Mouse (Mus musculus): ENCODE results near the gene Gpc5. TPM values are rescaled to one million over a fixed set of nuclear protein-coding genes. Genes with fewer than 3 reads are reported as not detected.

Gene Gpc5
- total RNA-seq, 2 experiments from 2014 or later: not detected

GRCm38 (mm10) chr14:116208581-116208980 is 1116.6 kb downstream of the Gpc5 start:
- ATAC-seq (replicated peaks; ENCODE audit: poor library complexity): no peak

GRCm38 (mm10) chr14:116209045-116209444 is 1117.0 kb downstream of the Gpc5 start:
- ATAC-seq (replicated peaks; ENCODE audit: poor library complexity): 0 out of 2 replicates have a peak, but pooled peaks have one; percentile 17

GRCm38 (mm10) chr14:116210304-116210703 is 1118.3 kb downstream of the Gpc5 start:
- ATAC-seq (replicated peaks; ENCODE audit: poor library complexity): no peak

GRCm38 (mm10) chr14:116212029-116212428 is 1120.0 kb downstream of the Gpc5 start:
- ATAC-seq (replicated peaks; ENCODE audit: poor library complexity): no peak

GRCm38 (mm10) chr14:116258126-116258525 is 1166.1 kb downstream of the Gpc5 start:
- ATAC-seq (replicated peaks; ENCODE audit: poor library complexity): no peak

- no peak for ATAC-seq (replicated peaks; ENCODE audit: poor library complexity)
These were observed 1216.5 kb downstream of the Gpc5 start for GRCm38 (mm10) chr14:116308541-116308940.

- ATAC-seq (replicated peaks; ENCODE audit: poor library complexity): no peak
These were observed 1225.5 kb downstream of the Gpc5 start for GRCm38 (mm10) chr14:116317491-116317890.

GRCm38 (mm10) chr14:116336182-116336581 is 1244.2 kb downstream of the Gpc5 start:
- ATAC-seq (replicated peaks; ENCODE audit: poor library complexity): no peak

- ATAC-seq (replicated peaks; ENCODE audit: poor library complexity): no peak
These were observed 1246.4 kb downstream of the Gpc5 start for GRCm38 (mm10) chr14:116338395-116338794.

- no peak for ATAC-seq (replicated peaks; ENCODE audit: poor library complexity)
These were observed 1256.5 kb downstream of the Gpc5 start for GRCm38 (mm10) chr14:116348560-116348959.

- no peak for ATAC-seq (replicated peaks; ENCODE audit: poor library complexity)
These were observed 1292.6 kb downstream of the Gpc5 start for GRCm38 (mm10) chr14:116384602-116385001.

- no peak for ATAC-seq (replicated peaks; ENCODE audit: poor library complexity)
These were observed 1323.5 kb downstream of the Gpc5 start for GRCm38 (mm10) chr14:116415511-116415910.

GRCm38 (mm10) chr14:116448219-116448618 is 1356.2 kb downstream of the Gpc5 start:
- ATAC-seq (replicated peaks; ENCODE audit: poor library complexity): no peak

GRCm38 (mm10) chr14:116453356-116453755 is 1361.3 kb downstream of the Gpc5 start:
- ATAC-seq (replicated peaks; ENCODE audit: poor library complexity): no peak

GRCm38 (mm10) chr14:116456211-116456610 is 1364.2 kb downstream of the Gpc5 start:
- no peak for ATAC-seq (replicated peaks; ENCODE audit: poor library complexity)

- ATAC-seq (replicated peaks; ENCODE audit: poor library complexity): no peak
These were observed 1381.6 kb downstream of the Gpc5 start for GRCm38 (mm10) chr14:116473378-116474179.

GRCm38 (mm10) chr14:116494285-116494850 is 1402.4 kb downstream of the Gpc5 start:
- ATAC-seq (replicated peaks; ENCODE audit: poor library complexity): no peak

- no peak for ATAC-seq (replicated peaks; ENCODE audit: poor library complexity)
These were observed 1446.2 kb downstream of the Gpc5 start for GRCm38 (mm10) chr14:116538216-116538615.

GRCm38 (mm10) chr14:116543746-116544145 is 1451.7 kb downstream of the Gpc5 start:
- no peak for ATAC-seq (replicated peaks; ENCODE audit: poor library complexity)

GRCm38 (mm10) chr14:116551401-116551800 is 1459.4 kb downstream of the Gpc5 start:
- ATAC-seq (replicated peaks; ENCODE audit: poor library complexity): no peak

GRCm38 (mm10) chr14:116553316-116553715 is 1461.3 kb downstream of the Gpc5 start:
- ATAC-seq (replicated peaks; ENCODE audit: poor library complexity): no peak

GRCm38 (mm10) chr14:116558141-116558800 is 1466.3 kb downstream of the Gpc5 start:
- ATAC-seq (replicated peaks; ENCODE audit: poor library complexity): no peak

Measured in megakaryocyte progenitor cell, adult 5-6 weeks (primary cell).